ENCODE assay signal across 8 mouse cellular contexts in genomic region chr9:40330609-40331382, GRCm38 (mm10).
DNase-seq lines count a peak whose midpoint lies in the region; ATAC-seq lines count a peak whose summit lies in the region.

No protein-coding gene starts in this region.

- no peak overlapping the region for H3K9ac ChIP-seq in hindbrain, embryonic 15.5 days

- ATAC-seq in hindbrain, embryonic 15.5 days (ENCODE audit: low FRiP score, low read depth) = peak; percentile 87

- no peak overlapping the region for H3K4me2 ChIP-seq in hindbrain, embryonic 15.5 days

- H3K4me3 ChIP-seq in hindbrain, embryonic 15.5 days = no peak overlapping the region

- H3K36me3 ChIP-seq in hindbrain, embryonic 15.5 days = peaks cover 28% of the 10 kb centered on the region

- H3K9me3 ChIP-seq in hindbrain, embryonic 15.5 days = no peaks in the 10 kb centered on the region

- no peaks in the 10 kb centered on the region for H3K27me3 ChIP-seq in hindbrain, embryonic 15.5 days

- no peak overlapping the region for H3K27ac ChIP-seq in hindbrain, embryonic 15.5 days (replicated peaks)

- DNase-seq in T-cell, adult 2 months (ENCODE audit: low spot score) = peak; percentile 66
- DNase-seq in cerebellum, postnatal 4 days (ENCODE audit: low spot score in 2 of 2) = peak; percentile 84 to 93
- DNase-seq in gastrocnemius, adult 18-20 months (ENCODE audit: low spot score) = peak; percentile 94
- DNase-seq in left cerebral cortex, adult 18-20 months (ENCODE audit: low spot score in 2 of 2) = peak; percentile 91 to 93
- DNase-seq in lung, postnatal 4 days = peak; percentile 89 to 90
- peak; percentile 81 for DNase-seq in retina, postnatal 7 days (ENCODE audit: low read depth, low spot score)
- peak; percentile 78 to 83 for DNase-seq in urinary bladder, adult 18-20 months (ENCODE audit: low spot score in 2 of 2)

- 0 out of 2 replicates have a peak, but pooled peaks cover 6% of the 10 kb centered on the region for H3K4me1 ChIP-seq in hindbrain, embryonic 15.5 days (replicated peaks)

- WGBS in hindbrain, embryonic 15.5 days = 57% methylated on average over 19 of the region's 19 CpGs
